Mouse (Mus musculus) liver, embryonic 14.5 days (tissue): ENCODE results near the gene Arpc2.

ENCODE experiments used
- CTCF ChIP-seq: IDR thresholded peaks from 2 replicates; pipeline ENCODE4 v1.5.1; 2016; ENCODE audit warnings: antibody characterized with exemption, low read depth, control low read depth
- EP300 ChIP-seq: IDR thresholded peaks from 2 replicates; pipeline ENCODE4 v1.6.1; 2016; ENCODE audit warnings: antibody characterized with exemption, low read depth

DNA sequence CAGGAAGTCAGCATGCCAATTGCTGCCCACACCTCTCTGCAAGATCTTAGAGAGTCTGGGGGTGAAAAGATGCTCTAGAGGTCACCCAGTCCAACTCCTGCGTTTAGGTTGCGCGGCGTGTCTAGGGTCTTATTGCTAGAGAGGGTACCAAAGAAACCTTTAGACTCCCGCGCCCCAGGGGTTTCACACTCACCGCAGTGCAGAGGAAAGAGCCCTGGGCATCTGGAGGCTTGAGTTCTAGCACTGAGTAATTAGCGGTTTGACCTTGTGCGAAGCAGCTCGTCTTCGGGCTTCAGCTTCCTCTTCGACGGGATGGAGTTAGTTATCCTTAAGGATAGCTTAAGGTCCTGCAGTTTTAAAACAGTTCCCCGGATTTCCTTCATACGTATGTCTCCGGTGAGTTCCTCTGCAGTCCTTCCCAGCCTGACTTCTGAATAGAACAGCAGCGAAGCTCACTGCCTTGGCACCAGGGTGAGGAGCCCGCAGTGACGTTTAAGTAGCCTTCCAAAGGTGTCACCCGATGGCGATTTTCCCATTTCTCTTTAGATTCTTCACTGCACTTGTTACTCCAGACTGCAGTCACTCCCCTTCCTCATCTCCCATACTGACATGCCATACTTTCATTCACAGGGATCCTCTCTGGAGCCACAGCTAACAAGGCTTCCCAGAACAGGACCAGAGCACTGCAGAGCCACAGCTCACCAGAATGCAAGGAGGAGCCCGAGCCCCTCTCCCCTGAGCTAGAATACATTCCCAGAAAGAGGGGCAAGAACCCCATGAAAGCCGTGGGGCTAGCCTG lies 49.5 kb downstream of the Arpc2 start:
- TF ChIP-seq CTCF (no peak), EP300 (no peak)
